Mouse (Mus musculus) embryo, embryonic 11 days (tissue): ENCODE results near the gene Lins1.
A peak's percentile ranks its signal among the peaks of the same experiment; 100 is the strongest.

Experiments used
- DNase-seq: peaks from one replicate; pipeline ENCODE4 v3.0.0-alpha.2; 2015

The Lins1 gene

DNA sequence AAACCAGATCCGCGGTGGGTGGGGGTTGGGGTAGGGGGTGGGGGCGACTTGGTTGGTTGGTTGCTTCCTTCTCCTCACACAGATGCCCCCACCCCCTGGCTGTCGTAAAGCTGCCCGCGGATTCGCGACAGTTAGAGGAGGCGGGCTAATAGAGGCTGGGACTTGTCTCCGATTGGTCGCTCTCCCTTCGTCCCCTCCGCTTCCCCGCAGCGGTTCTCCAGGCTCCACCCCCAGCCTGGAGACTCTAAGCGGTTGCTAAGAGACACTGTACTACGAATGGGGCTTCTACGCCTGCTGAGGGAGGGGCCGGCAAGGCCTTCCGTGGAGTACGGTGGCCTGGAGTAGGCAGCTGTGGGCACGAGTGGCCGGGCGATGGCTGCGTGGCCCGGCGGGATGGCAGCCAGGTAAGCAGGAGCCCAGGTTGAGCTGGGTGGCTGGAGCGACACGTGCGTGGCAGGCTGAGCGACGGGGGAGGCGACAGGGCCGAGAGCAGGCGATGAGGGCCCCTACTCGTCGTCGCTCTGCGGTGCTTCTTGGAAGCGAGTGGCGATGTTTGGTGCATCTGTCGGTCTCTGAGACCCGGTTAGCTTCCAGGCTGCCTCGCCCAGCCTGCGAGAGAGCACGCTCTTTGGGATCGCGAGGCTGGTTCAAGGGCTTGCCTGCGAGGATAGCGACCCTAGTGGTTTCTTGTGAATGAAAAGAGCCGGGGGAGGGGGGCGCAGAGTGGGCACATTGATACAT lies at the start of gene Lins1:
TSS of gene Lins1 (plus strand) at position 270 of the 741 bp plus-strand sequence.
- DNase-seq: peak; percentile 99

GRCm38 (mm10) chr7:66645736-66646135 lies 44.0 kb upstream of the Lins1 start:
- DNase-seq: no peak

GRCm38 (mm10) chr7:66649181-66649580 lies 40.5 kb upstream of the Lins1 start:
- DNase-seq: no peak

DNA sequence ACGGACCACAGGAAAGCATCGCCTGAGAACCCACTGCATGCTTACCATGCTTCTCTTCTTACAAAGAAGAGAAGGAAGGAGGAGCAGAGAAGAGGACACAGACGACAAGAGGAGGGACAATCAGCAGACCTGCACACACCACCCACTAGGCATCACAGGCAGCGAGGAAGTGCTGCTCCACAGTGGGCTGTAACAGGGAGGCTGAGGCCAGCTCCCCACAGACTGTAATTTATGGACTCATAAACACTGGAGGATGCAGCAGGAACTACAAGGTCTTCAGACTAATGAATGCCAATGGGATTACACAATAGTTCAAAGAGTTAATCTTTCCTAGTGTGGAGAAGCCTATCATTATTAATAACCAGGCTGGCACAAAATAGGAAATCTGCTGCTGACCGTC lies 38.8 kb upstream of the Lins1 start:
- no peak for DNase-seq

GRCm38 (mm10) chr7:66652216-66652615 lies 37.5 kb upstream of the Lins1 start:
- DNase-seq: no peak

DNA sequence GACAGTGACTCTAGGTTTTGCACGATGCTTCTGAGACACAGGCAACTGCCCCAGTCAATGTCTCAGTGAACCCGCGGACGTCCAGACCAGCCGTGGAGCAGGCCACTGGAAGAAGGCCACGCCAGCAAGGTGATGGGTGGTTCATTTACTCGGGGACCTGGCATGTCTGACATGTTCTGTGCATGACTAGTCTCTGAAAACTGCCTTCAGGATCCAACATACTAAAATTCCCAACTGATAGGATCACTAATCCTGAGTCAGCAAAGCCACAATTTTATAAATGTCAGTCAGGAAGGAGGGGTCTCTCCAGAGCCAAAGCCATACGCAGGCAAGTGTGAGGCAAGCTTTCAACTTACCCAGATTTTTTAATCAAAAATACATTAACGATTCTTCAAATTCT lies 36.1 kb upstream of the Lins1 start:
- no peak for DNase-seq

DNA sequence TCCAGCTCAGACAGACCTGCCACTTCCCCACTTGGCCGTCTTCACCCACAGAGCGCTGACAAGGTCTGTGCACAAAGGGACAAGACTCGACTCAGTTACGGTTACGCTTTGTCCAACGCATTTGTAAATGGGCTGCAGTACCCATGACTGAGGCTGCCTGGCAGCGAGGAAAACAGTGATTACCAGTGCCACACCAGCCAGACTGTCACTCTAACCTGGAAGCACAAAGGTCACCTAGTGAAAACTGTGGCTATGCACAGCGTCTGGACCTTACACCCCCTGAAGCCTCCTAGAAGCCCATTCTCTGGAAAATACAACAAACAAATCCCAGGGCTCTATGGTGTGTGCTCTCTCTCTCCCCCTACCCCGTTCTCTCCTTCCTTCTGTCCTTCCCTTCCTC lies 34.2 kb upstream of the Lins1 start:
- no peak for DNase-seq

GRCm38 (mm10) chr7:66660291-66660690 lies 29.4 kb upstream of the Lins1 start:
- DNase-seq: peak; percentile 8

DNA sequence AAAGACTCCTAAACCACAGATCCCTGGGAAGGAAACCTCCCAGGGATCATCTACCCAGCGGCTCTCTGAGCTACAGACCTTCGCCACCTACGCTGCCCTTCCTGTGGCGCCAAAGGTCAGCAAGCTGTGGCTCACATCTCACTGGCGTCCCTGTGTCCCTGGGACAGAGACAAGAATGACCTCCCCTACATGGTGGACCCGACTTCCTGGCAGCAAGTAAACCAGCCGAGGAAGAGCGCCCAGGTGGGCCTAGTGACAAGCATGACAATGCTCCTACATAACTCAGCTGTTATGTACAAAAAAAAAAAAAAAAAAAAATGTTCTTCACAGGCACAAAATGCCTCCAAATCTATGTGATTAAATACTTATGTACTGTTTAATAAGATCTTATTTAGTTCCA lies 28.7 kb upstream of the Lins1 start:
- no peak for DNase-seq

DNA sequence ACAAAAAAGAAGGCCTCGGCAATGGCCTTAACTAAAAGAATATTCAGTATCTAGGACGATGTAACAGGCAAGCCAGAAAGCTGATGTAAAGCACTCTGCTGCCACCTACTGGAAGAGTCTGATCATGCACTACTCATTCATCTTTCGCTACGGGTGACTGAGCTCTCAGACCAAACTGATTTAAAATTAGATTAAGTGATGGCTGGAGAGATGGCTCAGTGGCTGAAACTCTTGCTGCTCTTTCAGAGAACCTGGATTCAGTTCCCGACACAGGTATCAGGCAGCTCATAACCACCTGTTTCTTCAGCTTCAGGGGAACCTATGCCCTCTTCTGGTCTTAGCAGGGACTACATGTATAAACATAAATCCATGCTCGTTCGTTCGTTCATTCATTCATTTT lies 28.1 kb upstream of the Lins1 start:
- peak; percentile 84 for DNase-seq

DNA sequence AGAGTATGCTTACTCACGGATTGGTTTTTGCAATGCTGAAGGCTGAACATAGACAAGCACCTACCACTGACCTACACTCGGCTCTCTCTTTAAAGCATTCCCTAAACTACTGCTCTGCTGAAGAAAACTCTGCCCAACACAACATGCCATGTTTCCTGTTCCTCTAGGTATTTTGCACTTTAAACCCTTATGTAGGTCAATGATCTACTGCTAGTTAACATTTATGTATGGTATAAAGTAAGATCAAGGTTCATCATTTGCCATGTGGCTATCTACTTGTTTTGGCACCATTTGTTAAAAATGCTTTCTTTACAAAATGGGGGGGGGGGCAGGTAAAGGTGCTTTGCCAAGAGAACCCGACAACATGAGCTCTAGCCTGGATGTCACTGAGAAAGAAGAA lies 26.1 kb upstream of the Lins1 start:
- DNase-seq: no peak

- no peak for DNase-seq
Measured at GRCm38 (mm10) chr7:66667064-66667463, 22.6 kb upstream of the Lins1 start.

- no peak for DNase-seq
Measured at GRCm38 (mm10) chr7:66675800-66676199, 13.9 kb upstream of the Lins1 start.

DNA sequence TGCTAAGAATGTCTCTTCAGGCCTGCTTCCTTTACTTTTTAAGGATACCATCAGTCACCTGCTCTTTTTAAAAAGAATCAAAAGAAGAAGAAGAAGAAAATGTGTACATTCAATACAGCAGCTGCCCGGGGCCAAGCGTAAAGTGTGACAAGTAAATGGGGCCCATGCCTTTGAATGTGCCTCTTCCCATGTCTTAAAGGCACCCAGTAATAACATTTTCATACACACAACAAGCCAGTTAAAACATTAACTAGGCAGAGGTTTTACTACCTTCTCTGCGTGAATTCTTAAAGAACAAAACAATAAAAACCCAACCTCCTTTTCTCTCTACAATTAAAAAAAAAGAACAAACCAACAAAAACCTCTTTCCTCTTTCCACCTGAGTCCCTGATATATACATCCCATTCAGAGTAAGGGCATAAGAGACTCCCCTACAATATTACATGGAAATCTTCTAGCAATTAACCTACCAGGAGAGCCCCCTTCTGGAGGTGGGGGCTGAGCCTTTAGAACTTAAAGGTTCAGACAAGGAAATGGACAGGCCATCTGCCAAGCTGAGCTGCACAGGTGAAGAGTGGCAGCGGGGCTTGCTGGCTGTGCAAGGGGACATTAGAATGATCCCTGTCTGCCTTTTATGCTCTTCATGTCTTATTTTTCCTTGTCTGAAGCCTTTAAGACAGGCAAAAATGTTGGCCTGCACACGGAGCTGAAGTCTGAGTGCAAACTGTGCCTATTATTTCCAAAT lies 7.4 kb upstream of the Lins1 start:
- DNase-seq: no peak

DNA sequence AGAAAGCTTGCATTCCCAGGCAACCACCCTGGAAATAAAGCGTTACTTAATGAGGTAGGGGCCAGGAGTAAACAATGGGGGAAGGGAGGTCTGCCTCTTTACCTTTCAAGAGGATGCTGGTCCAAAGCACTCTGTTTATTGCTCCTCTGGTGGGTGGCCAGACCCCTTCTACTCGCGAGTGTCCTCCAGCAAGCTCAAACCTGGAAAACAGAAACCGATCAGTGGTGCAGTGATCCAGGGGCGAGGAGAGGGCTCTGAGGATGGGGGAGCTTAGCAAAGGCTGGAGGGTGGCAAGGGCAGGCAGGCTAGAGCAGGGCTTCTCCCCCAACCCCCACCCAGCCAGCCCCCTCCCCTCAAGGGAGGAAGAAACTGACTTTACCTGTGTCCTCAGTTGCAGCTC lies 968 bp upstream of the Lins1 start:
- no peak for DNase-seq

- DNase-seq: no peak
Measured at GRCm38 (mm10) chr7:66689294-66689619, 432 bp upstream of the Lins1 start, which contains the start of gene Asb7. TSS of gene Asb7 (minus strand) at chr7:66689596.

- no peak for DNase-seq
Measured at GRCm38 (mm10) chr7:66694467-66694866, 4.8 kb downstream of the Lins1 start.

- no peak for DNase-seq
Measured at GRCm38 (mm10) chr7:66702721-66703120, 13.0 kb downstream of the Lins1 start.

DNA sequence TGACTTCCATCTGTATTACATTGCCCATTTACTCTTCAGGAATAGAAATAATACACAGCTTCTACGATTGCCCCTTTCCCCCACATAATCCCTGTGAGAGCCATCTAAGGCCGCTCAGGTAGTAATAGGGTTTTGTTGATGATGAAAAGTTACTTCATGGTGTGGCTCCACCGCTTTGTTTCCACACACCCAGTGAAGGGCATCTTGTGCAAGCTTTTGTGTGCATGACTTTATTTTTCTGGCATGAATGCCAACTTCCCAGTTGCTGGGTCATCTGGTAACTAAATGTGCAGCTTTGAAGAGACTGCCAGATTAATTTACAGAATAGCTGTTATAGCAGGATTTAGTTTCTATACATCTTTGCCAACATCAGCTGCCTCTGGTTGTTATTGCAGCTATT lies 14.9 kb downstream of the Lins1 start:
- no peak for DNase-seq

- no peak for DNase-seq
Measured at GRCm38 (mm10) chr7:66711166-66711565, 21.5 kb downstream of the Lins1 start.

DNA sequence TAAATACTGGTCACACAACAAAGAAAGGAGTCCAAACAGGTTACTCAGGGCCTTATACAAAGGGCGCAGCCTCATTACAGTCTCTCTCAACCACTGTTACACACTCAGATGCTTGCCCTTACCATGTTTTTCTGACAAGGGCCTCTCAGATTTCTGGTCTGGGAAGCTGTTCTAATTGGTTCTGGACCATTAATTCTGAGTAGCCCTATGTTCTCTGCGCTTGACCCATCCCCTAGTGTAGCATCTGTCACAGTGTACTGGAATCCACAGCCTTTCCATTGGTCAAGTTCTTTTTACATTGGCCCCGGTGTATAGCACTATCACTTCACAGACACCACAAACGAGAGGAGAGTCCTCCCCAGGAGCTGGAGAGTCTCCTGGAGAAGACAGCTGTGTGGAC lies 34.8 kb downstream of the Lins1 start:
- peak; percentile 11 for DNase-seq

DNA sequence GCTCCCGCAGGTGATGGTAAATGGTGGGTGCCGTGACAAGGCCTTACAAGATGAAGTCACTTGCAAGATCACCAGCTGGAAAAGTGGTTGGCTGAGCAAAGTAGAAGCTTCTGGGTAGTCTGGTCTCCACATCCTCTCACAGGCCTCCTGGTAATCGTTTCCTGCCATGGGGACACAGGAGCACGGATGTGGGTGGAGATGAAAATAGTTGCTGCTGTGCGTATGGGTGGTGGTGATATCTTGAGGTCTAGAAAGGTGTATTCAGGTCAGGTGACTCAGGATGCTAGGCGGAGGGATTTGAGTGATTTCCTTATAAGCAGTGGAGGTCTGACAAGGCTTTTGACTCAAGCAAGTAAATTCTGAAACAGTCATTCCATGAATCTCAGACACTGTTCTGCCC lies 35.3 kb downstream of the Lins1 start:
- DNase-seq: no peak

DNA sequence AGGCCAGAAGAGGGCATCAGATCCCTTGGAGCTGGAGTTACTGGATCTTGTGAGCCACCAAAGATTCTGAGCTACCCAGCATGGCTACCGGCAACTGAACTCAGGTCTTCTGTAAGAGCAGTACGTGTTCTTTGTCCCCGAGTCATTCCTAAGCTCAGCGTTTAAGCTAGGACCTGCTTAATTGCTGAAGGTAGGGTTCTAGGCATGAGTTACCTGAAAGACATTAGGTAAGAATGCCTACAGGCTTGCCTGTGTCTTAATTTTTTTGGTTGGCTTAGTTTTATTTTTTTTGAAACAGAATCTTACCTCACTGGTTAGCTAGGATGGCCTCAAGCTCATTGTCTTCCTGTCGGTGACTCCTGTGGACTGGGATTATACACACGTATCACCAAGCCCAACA lies 38.4 kb downstream of the Lins1 start:
- DNase-seq: no peak

DNA sequence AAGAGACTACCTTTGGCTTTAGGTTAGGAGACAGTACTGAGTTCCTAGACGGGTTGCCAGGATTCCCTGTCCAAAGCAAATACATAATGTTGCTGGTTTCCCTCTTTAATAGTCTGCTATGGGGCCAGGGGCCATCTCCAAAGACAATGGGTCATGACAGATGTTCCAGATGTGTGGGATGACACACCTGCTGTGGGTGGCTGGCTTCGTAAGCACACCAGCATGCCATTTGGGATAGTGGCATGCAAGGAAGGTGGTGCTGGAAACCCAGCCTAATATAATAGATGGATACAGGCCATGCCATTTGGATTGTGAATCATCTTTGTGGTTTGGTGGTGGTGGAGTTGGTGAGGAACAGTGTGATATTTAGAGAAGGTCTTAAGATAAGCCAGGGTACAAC lies 39.5 kb downstream of the Lins1 start:
- DNase-seq: no peak

- DNase-seq: no peak
Measured at GRCm38 (mm10) chr7:66733431-66733830, 43.7 kb downstream of the Lins1 start.
